Mouse (Mus musculus): Measurements from ENCODE around the gene Ifit3b.

- TF ChIP-seq CTCF (IDR thresholded peaks at IDR 0.05; ENCODE audit: borderline replicate concordance, extremely low read depth, insufficient read depth, insufficient read length), result no peak
- no peak for TF ChIP-seq POLR2A (IDR thresholded peaks at IDR 0.05; ENCODE audit: borderline replicate concordance, extremely low read depth, insufficient read depth, insufficient read length, poor library complexity, severe bottlenecking)
These were observed 9.4 kb upstream of the Ifit3b start for GRCm38 (mm10) chr19:34598341-34598740.

Data from brain, embryonic 14.5 days (tissue).